Mouse (Mus musculus): ENCODE measurements around the gene Msln. TPM values are rescaled to one million over a fixed set of nuclear protein-coding genes. Genes with fewer than 3 reads are reported as not detected.

Gene Msln
- polyA plus RNA-seq, 1 experiment: 3.3 TPM

DNA sequence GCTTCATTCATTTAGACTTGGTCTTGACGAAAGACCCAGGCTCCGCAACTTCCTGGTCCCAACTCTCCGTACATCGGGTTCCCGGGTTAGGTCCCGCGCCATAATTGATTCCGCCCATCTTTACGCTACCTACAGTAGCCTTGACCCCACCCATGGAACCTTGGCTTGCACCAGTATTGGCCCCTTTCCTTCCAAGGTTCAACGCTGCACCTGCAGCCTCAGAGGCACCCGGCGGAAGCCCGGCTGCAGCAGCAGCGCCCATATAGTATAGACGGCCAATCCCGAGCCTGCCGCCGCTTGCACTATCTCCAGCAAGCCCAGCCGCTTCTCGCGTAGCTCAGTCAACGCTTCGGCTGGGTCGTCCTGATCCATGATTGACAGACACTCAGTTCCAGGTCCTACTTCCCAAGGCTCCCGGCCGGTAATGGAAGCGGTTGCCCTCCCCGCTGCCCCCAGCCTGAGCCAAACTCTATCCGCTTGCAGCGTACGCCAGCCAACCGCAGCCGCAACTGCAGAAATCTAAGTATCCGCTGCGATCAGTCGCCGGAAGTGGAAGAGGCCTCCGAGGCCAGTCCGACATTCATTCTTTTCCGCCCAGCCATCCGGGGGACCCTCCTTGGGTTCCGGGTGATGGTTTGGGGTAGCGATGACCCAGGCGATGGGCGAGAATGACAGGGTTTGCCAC lies 37.8 kb upstream of the Msln start:
- Histone ChIP-seq H3K4me3 (ENCODE audit: insufficient read depth, low read length) (peak overlapping the region; percentile 55), H3K27ac (ENCODE audit: insufficient read depth, low read length) (peak overlapping the region; percentile 86), H3K4me1 (ENCODE audit: control insufficient read depth, insufficient read depth, low read length) (peaks cover 7% of the 10 kb centered on the region; the same call in 1 of the 2 replicates)
- no peak for TF ChIP-seq CTCF (IDR thresholded peaks at IDR 0.05; ENCODE audit: borderline replicate concordance, insufficient read depth, low read length)
- peak; percentile 92 for TF ChIP-seq POLR2A (IDR thresholded peaks at IDR 0.05; ENCODE audit: low read depth, low read length)

DNA sequence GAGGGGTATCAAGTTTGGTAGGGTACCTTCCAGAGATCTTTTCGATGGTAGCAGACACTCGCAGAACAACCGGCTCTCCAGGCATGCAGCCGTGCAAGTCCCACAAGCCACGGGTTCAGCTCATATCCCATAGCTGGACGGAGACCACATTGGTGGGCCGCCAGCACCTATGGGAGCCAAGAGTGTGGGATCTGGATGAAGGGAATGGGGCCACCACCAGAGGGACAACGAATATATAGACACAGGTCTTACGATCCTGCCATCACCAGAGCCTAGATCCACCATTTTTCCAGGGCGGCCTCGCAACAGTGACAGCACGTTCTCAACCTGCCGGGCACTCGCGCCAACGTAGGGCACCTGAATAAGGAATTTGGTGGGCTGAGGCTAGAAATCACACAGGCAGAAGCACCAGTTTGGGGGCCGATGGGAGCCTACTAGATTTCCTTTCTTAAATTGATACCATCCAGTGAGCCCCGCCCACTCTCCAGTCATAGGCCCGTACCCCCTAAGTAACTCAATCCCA lies 37.2 kb upstream of the Msln start:
- Histone ChIP-seq H3K4me1 (ENCODE audit: control insufficient read depth, insufficient read depth, low read length) (peaks cover 7% of the 10 kb centered on the region; the same call in 1 of the 2 replicates), H3K27ac (ENCODE audit: insufficient read depth, low read length) (no peak overlapping the region), H3K4me3 (ENCODE audit: insufficient read depth, low read length) (peak overlapping the region; percentile 55)
- TF ChIP-seq POLR2A (IDR thresholded peaks at IDR 0.05; ENCODE audit: low read depth, low read length): 0 out of 2 replicates have a peak, but pooled peaks have one; percentile 5
- TF ChIP-seq CTCF (IDR thresholded peaks at IDR 0.05; ENCODE audit: borderline replicate concordance, insufficient read depth, low read length): no peak

DNA sequence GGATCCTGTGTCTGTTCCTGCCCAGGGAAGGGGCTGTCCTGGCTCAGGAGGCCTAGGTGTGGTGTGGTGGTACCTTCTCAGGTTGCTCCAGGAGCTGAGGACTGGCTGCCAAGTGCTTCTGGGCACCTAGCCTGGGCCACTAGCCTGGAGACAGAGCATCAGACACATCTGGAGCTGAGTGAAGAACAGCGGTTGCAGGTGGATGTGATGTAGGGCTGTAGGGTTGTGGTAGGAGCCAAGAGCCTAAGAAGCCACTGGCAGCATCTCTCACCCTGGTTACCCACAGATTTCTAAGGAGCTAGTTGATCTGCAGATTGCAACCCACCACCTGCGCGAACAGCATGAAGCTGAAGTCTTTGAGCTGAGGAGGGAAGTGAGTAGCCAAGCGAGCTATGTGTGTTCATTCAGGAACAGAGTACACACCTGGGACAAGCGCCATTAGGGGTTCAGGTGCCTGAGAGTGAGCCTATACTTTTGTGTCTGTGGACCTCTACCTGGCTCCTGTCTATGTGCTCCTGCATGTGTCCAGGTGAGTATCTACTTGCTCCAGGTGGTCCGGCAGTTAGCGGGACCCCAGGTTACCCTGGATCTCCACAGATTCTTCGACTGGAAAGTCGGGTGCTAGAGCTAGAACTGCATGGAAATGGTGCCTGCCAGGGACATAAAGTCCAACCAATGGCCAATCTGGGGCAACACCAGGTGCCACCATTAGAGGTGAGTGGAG lies 32.8 kb upstream of the Msln start:
- Histone ChIP-seq H3K27ac (ENCODE audit: insufficient read depth, low read length) (no peak overlapping the region), H3K4me3 (ENCODE audit: insufficient read depth, low read length) (no peak overlapping the region), H3K4me1 (ENCODE audit: control insufficient read depth, insufficient read depth, low read length) (no peaks in the 10 kb centered on the region)
- TF ChIP-seq POLR2A (IDR thresholded peaks at IDR 0.05; ENCODE audit: low read depth, low read length) (0 out of 2 replicates have a peak, but pooled peaks have one; percentile 1), CTCF (IDR thresholded peaks at IDR 0.05; ENCODE audit: borderline replicate concordance, insufficient read depth, low read length) (no peak)

DNA sequence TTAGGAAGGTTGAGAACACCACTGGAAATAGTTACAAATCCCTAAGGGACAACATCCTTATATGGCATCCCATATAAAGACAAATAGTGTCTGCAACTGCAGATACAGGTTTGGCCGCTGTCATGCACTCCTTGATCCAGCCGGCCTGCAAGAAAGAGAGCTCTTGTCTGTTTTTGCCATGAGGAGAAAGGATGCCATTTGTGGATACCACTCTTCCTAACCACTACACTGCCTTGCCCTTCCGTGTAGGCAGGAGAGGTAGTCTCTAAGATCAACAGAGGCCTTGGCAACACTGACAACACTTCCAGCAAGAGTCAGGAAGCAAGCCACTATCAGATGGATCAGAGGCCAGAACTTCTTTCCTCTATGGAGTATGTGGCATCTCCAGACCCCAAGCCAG lies 32.1 kb upstream of the Msln start, which contains the start of gene Ccdc78:
Gene Ccdc78 (plus strand): TSS at position 301 of the 400 bp plus-strand sequence.
- Histone ChIP-seq H3K4me3 (ENCODE audit: insufficient read depth, low read length) (peak within 1 kb of the TSS; percentile 73), H3K27ac (ENCODE audit: insufficient read depth, low read length) (peak within 1 kb of the TSS; percentile 68; the same call in 1 of the 2 replicates), H3K4me1 (ENCODE audit: control insufficient read depth, insufficient read depth, low read length) (no peaks in the 10 kb centered on the region)
- TF ChIP-seq POLR2A (IDR thresholded peaks at IDR 0.05; ENCODE audit: low read depth, low read length): no peak; the same call in 1 of the 2 replicates
- no peak for TF ChIP-seq CTCF (IDR thresholded peaks at IDR 0.05; ENCODE audit: borderline replicate concordance, insufficient read depth, low read length)

DNA sequence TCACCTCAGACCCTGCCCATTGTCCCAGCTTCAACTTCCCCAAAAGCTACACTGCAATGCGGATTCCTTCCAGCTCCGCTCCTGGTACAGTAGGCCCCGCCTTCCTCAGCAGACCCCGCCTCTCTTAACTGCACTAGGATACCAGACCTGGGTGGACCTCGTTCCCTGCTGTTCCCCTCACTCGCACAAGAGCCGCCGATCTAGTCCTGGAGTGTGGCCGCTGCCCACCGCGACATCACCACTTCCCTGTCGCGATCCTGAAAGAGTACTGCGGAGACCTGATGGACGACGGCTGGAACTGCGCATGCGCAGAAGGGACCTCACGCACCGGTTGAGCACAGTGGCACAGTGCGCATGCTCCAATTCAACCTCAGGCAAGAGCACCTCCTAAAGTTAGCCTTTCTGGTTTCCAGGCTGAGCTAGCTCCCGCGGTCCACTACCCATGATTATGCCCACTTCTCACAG lies 31.1 kb upstream of the Msln start, which contains the start of gene Haghl:
Gene Haghl (minus strand): TSS at position 393 of the 465 bp plus-strand sequence.
- peak; percentile 93 for TF ChIP-seq POLR2A (IDR thresholded peaks at IDR 0.05; ENCODE audit: low read depth, low read length)
- no peak for TF ChIP-seq CTCF (IDR thresholded peaks at IDR 0.05; ENCODE audit: borderline replicate concordance, insufficient read depth, low read length)
- peak within 1 kb of the TSS; percentile 68 for H3K27ac ChIP-seq (ENCODE audit: insufficient read depth, low read length)
- H3K4me3 ChIP-seq (ENCODE audit: insufficient read depth, low read length): peak within 1 kb of the TSS; percentile 73
- no peaks in the 10 kb centered on the region for H3K4me1 ChIP-seq (ENCODE audit: control insufficient read depth, insufficient read depth, low read length)

DNA sequence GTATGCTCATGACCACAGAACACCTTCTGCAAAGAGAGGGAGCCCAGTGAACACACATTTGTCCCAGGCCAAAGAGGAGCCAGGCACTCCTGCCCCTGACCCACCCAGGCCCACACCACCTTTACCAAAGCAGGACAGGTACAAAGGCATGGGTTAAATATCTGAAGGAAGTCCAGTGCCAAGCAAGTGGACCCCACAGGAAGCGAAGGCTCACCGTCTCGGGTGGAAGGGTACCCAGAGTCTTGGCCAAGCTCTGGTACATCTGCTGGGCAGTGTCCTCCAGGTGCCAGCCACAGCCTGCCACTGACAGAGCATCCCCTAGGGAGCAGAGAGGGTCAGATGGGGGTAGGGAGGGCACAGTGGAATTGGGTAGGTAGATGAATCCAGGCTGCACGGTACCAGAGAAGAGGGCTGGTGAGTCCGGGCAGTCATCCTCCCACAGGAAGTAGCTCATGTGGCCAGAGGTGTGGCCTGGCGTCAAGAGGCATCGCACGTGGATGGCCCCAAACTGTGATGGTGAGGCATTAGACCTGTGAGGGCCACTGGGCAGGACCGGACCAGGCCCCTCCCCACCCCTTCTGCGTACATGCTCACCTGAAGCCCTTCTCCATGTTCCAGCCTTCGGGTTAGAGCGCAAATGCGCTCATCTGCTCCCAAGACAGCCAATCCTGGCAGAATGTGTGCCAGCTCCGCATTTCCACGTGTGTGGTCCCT lies 29.8 kb upstream of the Msln start:
- TF ChIP-seq CTCF (IDR thresholded peaks at IDR 0.05; ENCODE audit: borderline replicate concordance, insufficient read depth, low read length): no peak
- no peak for TF ChIP-seq POLR2A (IDR thresholded peaks at IDR 0.05; ENCODE audit: low read depth, low read length)
- Histone ChIP-seq H3K4me3 (ENCODE audit: insufficient read depth, low read length) (0 out of 2 replicates have a peak overlapping the region, but pooled peaks have one; percentile 73), H3K27ac (ENCODE audit: insufficient read depth, low read length) (no peak overlapping the region), H3K4me1 (ENCODE audit: control insufficient read depth, insufficient read depth, low read length) (no peaks in the 10 kb centered on the region)

DNA sequence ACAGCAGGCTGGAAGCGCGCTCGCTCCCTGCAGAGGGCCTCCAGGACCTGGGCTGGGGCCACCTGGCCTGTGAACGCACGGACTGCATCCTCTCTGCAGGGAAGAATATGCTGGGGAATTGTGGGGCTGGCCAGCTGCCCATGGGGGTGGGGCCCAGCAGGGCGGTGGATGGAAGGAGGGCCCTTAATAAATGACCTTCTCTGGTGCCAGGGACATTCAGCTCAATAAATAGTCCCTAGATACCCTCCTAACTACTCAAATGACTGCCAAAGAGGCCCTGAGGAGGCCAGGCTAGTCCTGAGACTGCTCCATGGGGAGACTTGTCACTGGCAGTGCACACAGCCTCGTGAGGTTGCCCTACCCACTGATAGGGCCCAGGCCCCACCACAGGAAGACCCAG lies 28.9 kb upstream of the Msln start:
- no peaks in the 10 kb centered on the region for H3K4me1 ChIP-seq (ENCODE audit: control insufficient read depth, insufficient read depth, low read length)
- H3K27ac ChIP-seq (ENCODE audit: insufficient read depth, low read length): no peak overlapping the region
- H3K4me3 ChIP-seq (ENCODE audit: insufficient read depth, low read length): no peak overlapping the region
- TF ChIP-seq CTCF (IDR thresholded peaks at IDR 0.05; ENCODE audit: borderline replicate concordance, insufficient read depth, low read length) (no peak), POLR2A (IDR thresholded peaks at IDR 0.05; ENCODE audit: low read depth, low read length) (no peak)

DNA sequence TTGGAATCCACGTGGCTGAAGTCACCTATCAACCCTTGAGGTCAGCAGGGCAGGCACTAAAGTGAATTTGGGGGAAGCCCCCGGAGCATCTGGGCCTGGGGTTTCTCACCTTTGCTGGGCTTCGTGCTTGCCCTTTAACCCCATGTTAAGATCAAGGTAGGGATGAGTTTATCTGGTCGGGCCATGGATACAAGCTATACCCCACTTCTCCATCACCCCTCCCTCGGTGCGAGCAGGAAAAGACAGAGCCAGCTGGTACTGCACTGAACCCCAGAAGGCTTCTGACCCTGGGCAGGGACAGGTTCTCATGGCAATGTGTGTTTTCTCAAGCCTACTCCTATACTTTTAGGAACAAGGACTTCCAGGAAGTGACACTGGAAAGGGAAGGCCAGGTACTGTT lies 27.2 kb upstream of the Msln start:
- no peak overlapping the region for H3K27ac ChIP-seq (ENCODE audit: insufficient read depth, low read length)
- no peak for TF ChIP-seq CTCF (IDR thresholded peaks at IDR 0.05; ENCODE audit: borderline replicate concordance, insufficient read depth, low read length)
- TF ChIP-seq POLR2A (IDR thresholded peaks at IDR 0.05; ENCODE audit: low read depth, low read length): no peak
- H3K4me1 ChIP-seq (ENCODE audit: control insufficient read depth, insufficient read depth, low read length): no peaks in the 10 kb centered on the region
- H3K4me3 ChIP-seq (ENCODE audit: insufficient read depth, low read length): no peak overlapping the region

DNA sequence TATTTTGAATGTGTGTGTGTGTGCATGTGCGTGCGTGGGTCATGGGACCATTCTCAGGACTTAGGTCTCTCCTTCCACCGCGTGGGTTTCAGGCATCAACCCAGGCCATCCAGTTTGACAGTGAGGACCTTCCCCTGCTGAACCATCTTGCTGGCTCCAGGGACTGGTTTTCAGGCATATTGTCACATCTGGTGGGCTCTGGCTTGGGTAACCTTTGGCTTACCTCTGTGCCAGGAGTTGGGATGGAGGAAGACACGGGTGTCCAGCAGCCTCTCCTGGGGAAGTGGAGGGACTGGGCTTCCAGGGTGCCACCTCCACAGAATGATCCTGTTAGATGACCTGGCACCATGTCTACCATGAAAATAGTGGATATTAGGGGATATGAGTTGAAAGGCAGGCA lies 23.8 kb upstream of the Msln start:
- no peak overlapping the region for H3K27ac ChIP-seq (ENCODE audit: insufficient read depth, low read length)

More for the DNA sequence above, 23.8 kb upstream of the Msln start:
- H3K4me3 ChIP-seq (ENCODE audit: insufficient read depth, low read length): no peak overlapping the region
- H3K4me1 ChIP-seq (ENCODE audit: control insufficient read depth, insufficient read depth, low read length): no peaks in the 10 kb centered on the region
- no peak for TF ChIP-seq CTCF (IDR thresholded peaks at IDR 0.05; ENCODE audit: borderline replicate concordance, insufficient read depth, low read length)
- TF ChIP-seq POLR2A (IDR thresholded peaks at IDR 0.05; ENCODE audit: low read depth, low read length): no peak

Data from embryonic fibroblast, embryonic 13.5 days (primary cell).